Mouse (Mus musculus): Measurements from ENCODE around the gene Ly6g6d.
"Not testable (repeated sequence)": the region's sequence is repeated elsewhere in the genome, so short reads cannot be mapped to it uniquely, and the experiment has no call there.

The Ly6g6d gene

GRCm38 (mm10) chr17:35077786-35078233 lies at the start of gene Ly6g6d:
TSS of gene Ly6g6d (minus strand) at chr17:35078065.
- no peak for DNase-seq (ENCODE audit: low read depth)

GRCm38 (mm10) chr17:35127017-35127416 lies 49.2 kb upstream of the Ly6g6d start:
- peak; percentile 63 for DNase-seq (ENCODE audit: low read depth)

GRCm38 (mm10) chr17:35126206-35126611 lies 48.3 kb upstream of the Ly6g6d start, which contains the start of gene D17H6S53E:
TSS of gene D17H6S53E (plus strand) at chr17:35126373.
- peak; percentile 66 for DNase-seq (ENCODE audit: low read depth)

- no peak for DNase-seq (ENCODE audit: low read depth)
These were observed 47.7 kb upstream of the Ly6g6d start for GRCm38 (mm10) chr17:35125578-35125977.

GRCm38 (mm10) chr17:35125081-35125480 lies 47.2 kb upstream of the Ly6g6d start:
- DNase-seq (ENCODE audit: low read depth), result peak; percentile 53

- DNase-seq (ENCODE audit: low read depth), result not testable (repeated sequence)
These were observed 46.5 kb upstream of the Ly6g6d start for GRCm38 (mm10) chr17:35124261-35124896.

GRCm38 (mm10) chr17:35123287-35123686 lies 45.4 kb upstream of the Ly6g6d start:
- not testable (repeated sequence) for DNase-seq (ENCODE audit: low read depth)

GRCm38 (mm10) chr17:35121871-35122303 lies 44.0 kb upstream of the Ly6g6d start, which contains the start of gene Csnk2b:
TSS of gene Csnk2b (minus strand) at chr17:35122053.
- peak; percentile 82 for DNase-seq (ENCODE audit: low read depth)

- peak; percentile 99 for DNase-seq (ENCODE audit: low read depth)
These were observed 43.4 kb upstream of the Ly6g6d start, which contains the start of gene Gpank1 for GRCm38 (mm10) chr17:35121143-35121799. TSS of gene Gpank1 (plus strand) at chr17:35121455.

- no peak for DNase-seq (ENCODE audit: low read depth)
These were observed 42.9 kb upstream of the Ly6g6d start for GRCm38 (mm10) chr17:35120745-35121142.

- DNase-seq (ENCODE audit: low read depth), result peak; percentile 72
These were observed 37.5 kb upstream of the Ly6g6d start, which contains the start of gene Ly6g5b for GRCm38 (mm10) chr17:35115046-35116019. TSS of gene Ly6g5b (minus strand) at chr17:35115428.

- DNase-seq (ENCODE audit: low read depth), result no peak
These were observed 33.9 kb upstream of the Ly6g6d start for GRCm38 (mm10) chr17:35111774-35112173.

GRCm38 (mm10) chr17:35108097-35108496 lies 30.2 kb upstream of the Ly6g6d start, which contains the start of gene Ly6g5c:
TSS of gene Ly6g5c (plus strand) at chr17:35108279.
- DNase-seq (ENCODE audit: low read depth), result no peak

- DNase-seq (ENCODE audit: low read depth), result peak; percentile 47
These were observed 28.7 kb upstream of the Ly6g6d start for GRCm38 (mm10) chr17:35106522-35106921.

- DNase-seq (ENCODE audit: low read depth), result peak; percentile 64
These were observed 28.0 kb upstream of the Ly6g6d start for GRCm38 (mm10) chr17:35105740-35106389.

- DNase-seq (ENCODE audit: low read depth), result no peak
These were observed 26.9 kb upstream of the Ly6g6d start for GRCm38 (mm10) chr17:35104754-35105153.

- DNase-seq (ENCODE audit: low read depth), result no peak
These were observed 26.2 kb upstream of the Ly6g6d start for GRCm38 (mm10) chr17:35104079-35104478.

GRCm38 (mm10) chr17:35103221-35103690 lies 25.4 kb upstream of the Ly6g6d start:
- DNase-seq (ENCODE audit: low read depth), result peak; percentile 53

GRCm38 (mm10) chr17:35102299-35102698 lies 24.4 kb upstream of the Ly6g6d start:
- DNase-seq (ENCODE audit: low read depth), result no peak

GRCm38 (mm10) chr17:35101161-35101560 lies 23.3 kb upstream of the Ly6g6d start:
- no peak for DNase-seq (ENCODE audit: low read depth)

- no peak for DNase-seq (ENCODE audit: low read depth)
These were observed 22.4 kb upstream of the Ly6g6d start for GRCm38 (mm10) chr17:35100196-35100765.
